Mouse (Mus musculus) skeletal muscle tissue, adult 2 months (tissue): ENCODE results near the gene Coro7.
"Not testable (repeated sequence)": the region's sequence is repeated elsewhere in the genome, so short reads cannot be mapped to it uniquely, and the experiment has no call there.

Experiments
- DNase-seq: peaks from one replicate; pipeline ENCODE4 v3.0.0-alpha.2; 2012; ENCODE audit warnings: low read depth, low spot score

Coro7 gene

DNA sequence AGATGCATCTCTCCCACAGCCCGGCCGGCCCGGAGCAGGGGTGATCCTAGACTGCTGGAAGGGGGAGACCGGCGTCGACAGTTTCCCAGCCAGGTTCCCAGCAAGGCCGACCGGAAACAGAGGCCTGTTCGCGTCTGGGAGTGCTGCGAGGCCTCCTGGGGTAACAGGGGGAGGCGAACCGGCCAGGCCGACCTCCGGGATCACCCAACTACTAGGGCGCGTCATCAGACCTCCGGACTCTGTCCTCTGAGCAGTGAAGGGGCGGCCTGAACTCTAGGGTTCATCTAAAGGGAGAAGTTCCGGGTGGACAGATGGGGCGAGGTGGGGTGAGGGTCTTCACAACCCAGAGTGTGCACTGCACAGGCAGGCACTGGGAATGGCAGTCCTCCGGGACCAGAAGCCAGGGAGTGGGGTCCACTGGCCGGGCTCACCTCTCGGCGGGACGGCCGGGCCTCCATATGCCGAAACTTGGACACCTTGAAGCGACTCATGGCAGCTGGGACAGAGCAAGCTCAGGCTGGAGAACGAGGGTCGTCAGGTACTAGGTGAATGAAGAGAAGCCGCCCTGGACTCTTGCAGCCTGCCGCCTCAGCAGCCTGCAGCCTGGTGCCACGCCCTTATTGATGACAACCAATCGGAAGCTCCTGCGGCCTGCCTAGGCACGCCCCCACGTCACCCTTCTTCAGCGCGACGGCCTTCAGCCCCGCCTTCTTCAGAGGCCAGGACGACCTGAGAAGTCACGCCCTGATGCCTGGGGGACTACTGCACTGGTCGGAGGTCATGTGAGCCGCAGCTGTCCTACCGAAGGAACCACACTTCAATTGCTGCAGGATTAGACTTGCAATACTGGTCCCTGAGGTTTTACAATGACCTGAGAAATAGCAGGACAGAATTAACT lies at the start of gene Coro7:
Gene Coro7 (minus strand): TSS at position 657 of the 898 bp plus-strand sequence.
- peak; percentile 95 for DNase-seq

DNA sequence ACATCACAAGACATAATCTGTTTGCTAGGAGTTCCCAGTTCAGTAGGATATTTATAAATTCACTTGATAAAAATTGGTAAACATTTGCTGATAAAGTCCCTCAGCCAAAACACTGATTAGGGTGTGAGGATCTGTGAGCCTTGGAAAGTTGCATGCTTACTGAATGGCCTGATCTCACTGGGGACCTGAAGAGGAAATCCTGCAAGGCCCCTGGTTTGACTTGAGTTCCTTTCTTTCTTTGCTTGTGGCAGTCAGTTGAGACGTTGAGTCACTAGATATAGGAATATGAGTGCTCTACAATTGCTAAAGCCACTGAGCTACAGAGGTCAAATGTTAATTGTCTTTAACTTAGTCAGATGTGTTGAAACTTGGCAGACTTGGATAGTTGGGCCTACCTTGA lies 48.4 kb upstream of the Coro7 start:
- no peak for DNase-seq

- DNase-seq: no peak
Observed at GRCm38 (mm10) chr16:4727526-4727925, 47.9 kb upstream of the Coro7 start.

GRCm38 (mm10) chr16:4726528-4727128 lies 47.1 kb upstream of the Coro7 start:
- peak; percentile 38 for DNase-seq

- peak; percentile 92 for DNase-seq
Observed at GRCm38 (mm10) chr16:4725780-4726527, 46.4 kb upstream of the Coro7 start, which contains the start of gene Hmox2. Hmox2 (plus strand) TSS chr16:4726361.

DNA sequence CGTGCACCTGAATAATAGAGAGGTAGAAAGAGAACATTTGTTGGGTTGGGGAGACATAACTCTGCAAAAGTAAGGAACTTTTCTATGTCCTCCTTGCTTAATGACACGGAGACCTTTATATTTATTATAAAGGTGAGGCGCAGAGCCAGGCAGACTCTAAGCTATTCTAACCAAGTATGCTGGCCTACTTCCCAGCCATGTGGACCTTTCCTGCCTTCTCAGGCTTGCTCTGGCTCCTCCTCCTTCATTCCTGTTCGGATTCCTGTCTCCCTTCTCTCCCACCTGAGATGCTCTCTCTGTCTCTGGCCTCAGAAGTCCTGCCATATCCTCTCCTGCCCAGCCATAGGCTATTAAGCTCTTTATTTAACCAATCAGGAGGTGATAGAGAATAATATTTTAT lies 45.7 kb upstream of the Coro7 start:
- no peak for DNase-seq

DNA sequence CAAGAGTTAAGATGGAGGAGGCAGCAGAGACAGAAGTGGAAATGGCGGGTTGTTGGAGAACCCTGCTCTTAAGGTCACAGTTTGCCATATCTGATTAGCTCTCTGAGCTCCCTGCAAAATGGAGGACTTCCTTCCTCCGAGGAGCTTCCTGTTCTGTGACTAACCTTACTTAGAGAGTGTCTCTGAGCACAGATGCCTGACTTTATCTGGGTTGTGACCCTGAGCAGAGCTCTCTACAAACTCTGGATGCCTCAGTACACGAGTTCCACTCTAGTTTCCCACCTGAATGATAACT lies 43.3 kb upstream of the Coro7 start:
- DNase-seq: no peak

- DNase-seq: peak; percentile 30
Observed at GRCm38 (mm10) chr16:4722128-4722914, 42.7 kb upstream of the Coro7 start.

GRCm38 (mm10) chr16:4718753-4719518 lies 39.4 kb upstream of the Coro7 start, which contains the start of gene Nmral1:
Nmral1 (minus strand) TSS chr16:4719356.
- peak; percentile 44 for DNase-seq

- no peak for DNase-seq
Observed at GRCm38 (mm10) chr16:4717866-4718265, 38.3 kb upstream of the Coro7 start.

- no peak for DNase-seq
Observed at GRCm38 (mm10) chr16:4713861-4714710, 34.5 kb upstream of the Coro7 start.

GRCm38 (mm10) chr16:4711173-4711572 lies 31.6 kb upstream of the Coro7 start:
- no peak for DNase-seq

DNA sequence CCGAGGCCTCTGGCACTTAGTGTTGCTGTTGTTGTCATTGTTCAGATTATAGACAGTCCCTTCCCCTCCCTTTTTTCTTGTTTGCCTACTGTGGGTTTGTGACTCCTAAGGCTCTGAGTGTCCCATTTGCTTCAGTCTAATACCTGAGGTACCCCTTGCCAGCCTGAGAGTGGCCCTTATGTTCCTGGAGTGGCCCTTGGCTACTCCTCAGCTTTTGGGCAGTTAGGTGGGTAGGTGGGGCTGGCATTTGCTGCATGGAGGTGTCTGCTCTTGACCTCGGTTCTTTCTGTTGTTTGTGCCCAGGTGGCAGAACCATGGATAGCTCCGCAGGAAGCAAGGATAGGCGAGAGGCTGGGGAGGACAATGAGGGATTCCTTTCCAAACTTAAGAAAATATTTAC lies 26.0 kb upstream of the Coro7 start:
- no peak for DNase-seq

DNA sequence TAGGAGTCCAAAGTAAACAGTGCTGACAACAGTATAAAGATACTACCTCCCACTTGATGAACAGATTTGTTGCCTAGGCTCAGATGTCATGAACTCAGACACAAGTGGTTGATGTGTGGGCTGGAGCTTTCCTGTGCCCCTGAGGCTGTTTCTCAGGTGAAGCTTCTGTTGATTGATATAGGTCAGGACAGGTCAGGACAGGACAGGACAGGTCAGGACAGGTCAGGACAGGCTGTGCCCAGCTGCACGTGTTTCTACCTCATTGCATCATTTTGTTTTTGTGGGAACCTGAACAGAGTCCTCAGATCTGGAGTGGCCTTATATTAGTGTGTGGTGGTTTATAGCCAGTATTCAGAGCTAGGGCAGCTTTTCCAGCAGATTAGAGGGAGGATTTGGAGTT lies 23.1 kb upstream of the Coro7 start:
- DNase-seq: no peak

DNA sequence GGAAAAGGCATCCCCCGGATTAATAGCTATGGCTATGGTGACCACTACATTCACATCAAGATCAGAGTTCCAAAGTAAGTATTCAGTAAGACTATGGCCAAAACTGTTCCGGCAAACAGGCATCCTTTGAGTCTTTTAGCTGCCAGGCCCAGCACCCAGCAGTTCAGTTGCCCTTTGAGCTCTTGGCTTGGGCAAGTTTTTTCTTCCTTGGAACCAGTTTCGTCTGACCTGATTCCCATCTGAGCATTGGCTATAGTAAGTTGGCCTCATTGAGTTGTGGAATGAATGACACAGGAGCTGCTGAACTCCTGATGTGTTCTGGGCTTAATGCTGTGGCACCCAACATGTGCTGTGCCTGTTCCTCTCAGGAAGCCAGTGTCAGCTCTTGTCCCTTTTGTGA lies 21.6 kb upstream of the Coro7 start:
- no peak for DNase-seq

DNA sequence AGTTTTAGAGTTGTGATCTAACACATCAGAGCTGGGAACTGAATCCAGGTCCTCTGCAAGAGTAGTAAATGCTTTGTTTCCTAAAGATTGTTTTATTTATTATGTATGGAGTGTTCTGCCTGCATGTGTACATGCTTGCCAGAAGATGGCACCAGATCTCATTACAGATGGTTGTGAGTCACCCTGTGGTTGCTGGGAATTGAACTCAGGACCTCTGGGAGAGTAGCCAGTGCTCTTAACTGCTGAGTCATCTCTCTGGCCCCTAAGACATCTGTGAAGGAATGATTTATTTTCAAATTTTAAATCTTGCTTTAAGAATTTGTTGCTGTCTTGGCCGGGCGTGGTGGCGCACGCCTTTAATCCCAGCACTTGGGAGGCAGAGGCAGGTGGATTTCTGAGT lies 9.8 kb upstream of the Coro7 start:
- not testable (repeated sequence) for DNase-seq

DNA sequence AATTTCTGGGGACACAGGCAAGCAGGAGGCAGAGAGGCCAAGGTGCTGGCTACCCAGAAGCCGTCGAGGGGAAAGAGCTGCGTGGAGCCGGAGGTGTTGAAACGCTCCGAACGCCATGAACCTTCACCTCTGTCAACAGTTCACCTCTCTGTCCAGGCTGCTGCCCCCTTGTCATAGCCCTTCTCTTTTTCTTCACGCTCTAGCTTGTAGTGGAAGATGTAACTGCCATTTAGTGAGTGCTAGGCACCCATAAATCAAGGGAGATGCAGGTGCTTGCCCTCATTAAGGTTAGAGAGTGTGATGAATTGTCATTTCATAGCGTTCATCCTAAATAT lies 4.8 kb upstream of the Coro7 start:
- DNase-seq: no peak

DNA sequence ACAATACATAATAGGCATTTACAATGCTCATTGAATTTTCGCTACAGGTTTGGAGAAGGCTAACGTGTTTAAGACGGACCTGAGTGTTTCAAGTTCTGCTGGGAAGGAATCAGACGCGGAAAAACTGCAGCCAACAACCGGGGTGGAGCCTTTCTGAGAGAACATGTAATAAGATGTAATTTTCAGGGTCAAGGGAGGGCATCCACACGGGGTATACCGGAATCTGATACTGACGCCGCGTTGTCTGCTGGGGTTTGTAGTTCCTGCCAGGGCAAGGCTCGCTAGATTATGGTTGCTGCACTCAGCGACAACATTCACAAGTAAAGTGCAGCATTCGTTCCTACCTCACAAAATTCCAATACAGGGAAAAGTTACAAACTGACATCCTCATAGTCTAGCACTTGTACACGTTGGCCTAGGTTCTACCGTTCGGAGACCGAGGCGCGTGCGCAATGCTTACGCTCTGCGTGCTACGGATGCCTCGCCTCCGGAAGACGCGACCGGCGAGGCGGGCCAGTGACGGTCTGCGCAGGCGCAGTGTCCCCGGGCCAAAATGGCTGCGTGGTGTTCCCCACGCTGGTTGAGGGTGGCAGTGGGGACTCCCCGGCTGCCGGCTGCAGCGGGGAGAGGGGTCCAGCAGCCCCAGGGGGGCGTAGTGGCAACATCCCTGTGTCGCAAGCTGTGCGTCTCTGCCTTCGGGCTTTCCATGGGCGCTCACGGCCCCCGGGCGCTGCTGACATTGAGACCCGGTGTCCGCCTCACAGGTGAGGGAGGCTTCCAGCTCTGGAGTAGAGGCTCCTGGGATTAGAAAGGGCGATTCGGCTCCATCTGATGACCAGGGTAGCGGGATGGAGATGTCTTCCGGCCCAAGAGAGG lies 4.2 kb upstream of the Coro7 start:
- DNase-seq: peak; percentile 94

GRCm38 (mm10) chr16:4683193-4683580 lies 3.6 kb upstream of the Coro7 start:
- DNase-seq: no peak
